Mouse (Mus musculus): ENCODE data around the gene Ppid.
A peak's percentile ranks its signal among the peaks of the same experiment; 100 is the strongest.

Gene Ppid

DNA sequence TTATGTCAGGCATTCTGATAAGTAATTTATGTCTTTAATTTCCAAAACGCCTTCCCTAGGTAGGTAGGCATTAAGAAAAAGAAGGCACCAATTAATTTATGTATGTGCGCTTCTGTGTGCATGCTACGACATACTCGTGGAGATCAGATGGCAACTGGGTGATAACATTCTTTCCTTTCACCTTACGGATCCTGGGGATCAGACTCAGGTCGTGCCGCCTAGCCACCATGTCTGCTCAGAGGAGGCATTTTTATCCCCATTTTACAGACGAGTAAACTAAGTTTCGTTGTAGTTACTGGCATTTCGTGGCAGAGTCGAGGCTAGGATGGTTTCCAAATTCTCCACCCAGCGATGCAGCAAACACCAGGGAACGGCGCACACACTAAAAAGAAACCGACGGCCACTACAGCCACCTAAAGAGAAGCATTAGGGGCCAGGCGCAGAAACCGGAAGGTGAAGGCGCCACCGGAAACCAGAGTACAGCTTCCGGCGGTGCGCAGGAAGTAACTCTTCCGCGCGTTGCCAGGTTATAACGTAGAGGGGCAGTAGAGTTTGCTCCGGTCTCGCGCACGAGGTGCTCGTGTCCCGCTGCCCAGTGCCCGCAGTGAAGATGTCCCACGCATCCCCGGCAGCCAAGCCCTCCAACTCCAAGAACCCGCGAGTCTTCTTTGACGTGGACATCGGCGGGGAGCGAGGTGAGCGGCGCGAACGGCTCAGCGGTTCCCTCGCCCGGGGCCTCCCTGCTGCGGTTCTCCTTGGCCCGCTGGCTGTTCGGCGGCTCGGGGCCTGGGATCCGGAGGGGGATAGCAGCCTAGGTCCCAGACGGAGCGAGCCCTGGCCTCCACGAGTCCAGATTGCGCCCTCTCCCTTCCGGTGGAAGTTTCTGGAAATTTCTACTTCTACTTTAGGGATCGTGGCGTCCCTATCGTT, at the start of gene Ppid:
Gene Ppid (plus strand): TSS at position 480 of the 930 bp plus-strand sequence.
- DNase-seq (ENCODE audit: low spot score): peak; percentile 76

DNA sequence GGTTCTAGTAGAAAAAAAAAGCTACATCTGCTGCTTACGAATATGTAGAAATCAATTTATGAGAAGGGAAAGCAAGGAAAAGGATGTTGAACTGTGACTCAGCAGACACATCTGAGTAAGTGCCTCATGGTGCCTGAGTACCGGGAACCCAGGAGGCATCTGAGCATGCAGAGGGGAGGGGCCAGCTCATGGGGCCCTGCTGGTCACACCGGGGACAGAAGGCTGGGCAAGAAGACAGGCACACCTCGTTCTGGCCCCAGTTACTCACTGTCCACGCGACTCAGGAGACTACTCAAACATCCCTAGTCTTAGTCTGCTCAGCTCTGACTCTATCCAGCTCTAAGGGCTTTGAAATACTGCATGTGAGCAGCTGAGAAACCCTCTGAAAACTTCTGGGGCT, 48.6 kb upstream of the Ppid start:
- no peak for DNase-seq (ENCODE audit: low spot score)

DNA sequence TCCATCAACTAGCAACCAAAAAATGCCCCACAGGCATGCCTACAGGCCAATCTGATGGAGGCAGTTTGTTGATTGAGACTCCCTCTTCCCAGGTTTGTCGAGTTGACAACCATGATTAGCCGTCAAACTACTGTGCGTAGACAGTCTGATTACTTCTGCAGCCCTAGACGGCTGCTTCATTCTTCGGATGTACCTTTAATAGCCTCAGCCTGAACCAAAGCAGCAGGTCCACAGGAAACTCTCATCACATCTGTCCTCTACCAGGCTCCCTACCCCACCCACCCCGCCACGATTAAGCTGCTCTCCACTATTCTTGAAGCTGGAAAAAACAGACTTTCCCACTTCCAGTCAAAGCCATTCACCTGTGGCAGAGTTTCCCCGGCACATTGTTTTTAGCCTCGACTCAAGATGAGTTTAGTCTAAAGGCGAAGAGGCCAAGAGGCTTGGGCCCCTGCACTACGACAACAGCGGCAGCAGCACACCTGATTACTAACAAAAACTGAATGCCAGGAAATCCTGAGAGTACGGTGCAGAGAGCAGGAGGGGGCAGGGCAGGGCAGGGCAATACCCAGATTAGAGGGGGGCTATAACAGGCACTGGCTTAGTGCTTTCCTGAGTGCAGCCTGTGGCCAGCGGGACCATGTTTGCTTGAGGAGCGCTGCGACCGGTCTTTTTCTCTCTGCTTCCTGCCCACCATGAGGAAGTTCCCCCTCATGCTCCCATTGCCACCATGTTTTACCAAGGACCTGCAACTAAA, 42.3 kb upstream of the Ppid start:
- no peak for DNase-seq (ENCODE audit: low spot score)

DNA sequence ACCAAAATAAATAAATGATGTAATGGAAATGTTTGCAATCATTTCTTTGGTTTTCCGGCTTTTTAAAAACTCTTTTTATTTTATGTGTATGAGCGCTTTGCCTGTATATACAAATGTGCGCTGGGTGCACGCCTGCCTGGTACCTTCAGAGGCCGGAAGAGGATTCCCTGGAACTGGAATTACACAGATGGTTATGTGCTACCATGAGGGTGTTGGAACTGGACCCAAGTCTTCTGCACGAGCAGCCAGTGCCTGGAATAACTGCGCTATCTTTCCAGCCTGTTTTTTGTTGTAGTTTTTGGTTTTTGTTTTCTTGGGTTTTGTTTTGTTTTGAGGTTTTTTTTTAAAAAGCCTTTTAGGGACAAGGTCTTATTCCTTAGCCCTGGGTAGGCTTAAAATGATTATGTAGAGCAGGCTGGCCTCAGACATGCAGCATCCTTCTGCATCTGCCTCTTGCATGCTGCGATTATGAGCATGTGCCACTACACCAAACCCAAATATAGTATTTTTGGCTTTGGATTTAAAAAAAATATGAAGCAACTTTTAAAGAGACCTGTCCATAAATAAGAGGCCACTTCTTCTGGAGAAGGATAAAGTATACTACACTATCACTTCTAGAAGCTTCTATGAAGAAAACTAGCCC, 41.3 kb upstream of the Ppid start:
- DNase-seq (ENCODE audit: low spot score): no peak

DNA sequence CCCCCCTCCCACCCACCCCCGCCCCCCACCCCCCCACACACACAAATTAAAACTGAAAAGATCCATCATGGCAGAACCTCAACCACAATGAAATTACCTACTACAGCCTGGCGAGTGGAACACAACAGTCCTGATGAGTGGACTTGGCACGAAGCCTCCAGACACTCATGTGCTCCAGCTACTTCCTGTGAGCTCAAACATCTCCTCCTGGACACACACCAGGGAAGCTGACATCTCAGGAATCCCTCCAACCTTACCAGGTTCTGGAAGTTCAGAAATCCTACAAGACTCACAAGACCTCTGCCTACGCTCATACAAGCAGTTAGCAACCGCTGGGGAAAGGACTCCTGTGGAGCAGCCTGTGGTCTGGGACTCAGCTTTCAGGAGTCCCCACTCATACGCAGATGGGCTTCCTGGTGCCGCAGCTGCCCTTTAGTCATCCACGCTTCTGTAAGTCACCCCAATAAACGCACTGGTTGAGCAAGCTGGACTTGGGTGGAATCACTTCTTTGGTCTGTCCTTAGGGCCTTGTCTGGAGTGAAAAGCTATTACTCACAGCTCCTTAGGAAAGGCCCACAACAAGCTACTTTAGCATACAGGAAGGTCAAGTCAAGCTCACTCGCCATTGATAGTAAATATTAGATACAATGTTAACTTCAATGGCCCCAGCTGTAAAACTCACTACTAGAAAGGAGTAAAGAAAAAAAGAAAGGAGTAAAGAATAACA, 39.2 kb upstream of the Ppid start:
- no peak for DNase-seq (ENCODE audit: low spot score)

DNA sequence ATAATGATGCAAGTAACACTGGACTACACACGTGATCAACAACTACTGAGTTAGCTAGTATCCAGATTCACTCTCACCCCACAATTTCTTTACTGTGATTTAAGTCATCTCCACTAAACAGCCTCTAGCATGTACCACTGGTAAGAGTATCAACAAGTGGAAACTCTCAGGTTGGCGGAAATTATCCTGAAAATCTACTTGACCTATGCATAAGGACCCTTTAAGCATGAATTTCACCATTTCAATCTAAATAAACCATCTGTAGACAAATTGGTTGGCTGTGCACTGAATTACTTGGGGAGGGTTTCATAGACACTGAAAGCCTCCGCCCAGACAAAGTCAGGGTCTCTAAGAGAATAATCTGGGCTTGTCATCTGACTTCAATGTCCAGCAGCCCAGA, 37.4 kb upstream of the Ppid start:
- no peak for DNase-seq (ENCODE audit: low spot score)

DNA sequence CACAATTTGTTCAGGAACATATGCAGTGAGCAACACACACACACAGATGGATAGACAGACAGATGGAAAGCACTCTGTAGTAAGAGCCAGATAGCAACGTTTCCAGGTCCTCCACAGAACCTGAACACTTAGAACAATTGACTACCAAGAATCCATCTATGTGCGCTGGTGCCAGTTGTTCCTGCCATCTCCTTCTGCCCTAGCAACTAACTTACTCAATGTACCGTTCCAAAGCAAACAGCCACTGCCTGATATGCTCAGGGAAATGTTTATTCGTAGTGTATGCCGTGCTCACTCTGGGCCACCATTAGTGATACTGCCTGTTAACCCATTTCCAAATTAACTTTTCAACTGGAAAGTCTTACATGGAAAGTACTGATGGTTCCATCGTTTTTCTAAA, 36.1 kb upstream of the Ppid start:
- DNase-seq (ENCODE audit: low spot score): no peak

DNA sequence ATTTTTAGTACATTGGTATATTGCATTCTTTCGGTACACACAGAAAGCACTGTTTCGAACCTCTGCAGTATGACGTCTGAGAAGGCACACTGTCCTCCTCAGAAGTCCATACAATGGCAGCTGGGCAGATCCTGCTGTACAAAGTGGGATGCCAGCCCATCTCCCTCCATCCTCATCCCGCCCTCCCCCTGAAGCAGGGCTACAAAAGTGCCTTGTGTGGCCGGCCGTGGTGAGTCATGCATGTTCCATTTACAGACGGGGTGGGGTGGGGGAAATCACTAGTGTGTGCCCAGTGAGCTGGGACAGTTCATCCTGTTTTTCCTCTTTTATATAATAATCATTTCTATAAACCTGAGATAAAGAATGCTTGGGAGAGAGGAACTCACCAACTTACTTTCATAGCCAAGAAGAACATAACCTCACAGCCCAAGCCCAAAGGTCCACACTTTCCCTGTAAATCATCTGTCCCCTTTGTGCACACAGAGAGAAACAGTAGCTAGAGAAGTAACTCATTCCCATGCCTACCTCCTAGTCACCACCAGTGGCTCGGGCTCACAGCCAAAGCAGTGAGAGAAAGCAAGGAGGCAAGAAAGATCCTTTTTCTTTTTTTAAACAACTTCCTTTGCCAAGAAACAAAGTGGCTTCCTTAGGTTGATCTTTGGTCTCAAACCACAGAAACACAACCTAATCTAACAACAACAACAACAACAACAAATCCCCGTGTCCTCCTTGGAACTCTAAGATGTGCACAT, 31.9 kb upstream of the Ppid start:
- DNase-seq (ENCODE audit: low spot score): peak; percentile 14

DNA sequence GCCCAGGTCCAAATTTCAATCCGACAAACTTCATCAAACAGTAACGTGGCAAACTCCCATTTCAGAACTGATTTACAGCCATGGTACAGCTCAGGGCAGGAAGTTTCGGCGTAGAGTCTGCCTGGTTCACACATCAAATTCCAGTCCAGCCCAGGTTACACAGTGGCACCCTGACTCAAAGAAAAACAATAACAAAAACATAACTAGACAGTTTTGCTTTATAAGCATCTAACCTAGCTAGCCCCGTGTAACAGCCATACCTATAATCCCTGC, 31.4 kb upstream of the Ppid start:
- DNase-seq (ENCODE audit: low spot score): no peak

DNA sequence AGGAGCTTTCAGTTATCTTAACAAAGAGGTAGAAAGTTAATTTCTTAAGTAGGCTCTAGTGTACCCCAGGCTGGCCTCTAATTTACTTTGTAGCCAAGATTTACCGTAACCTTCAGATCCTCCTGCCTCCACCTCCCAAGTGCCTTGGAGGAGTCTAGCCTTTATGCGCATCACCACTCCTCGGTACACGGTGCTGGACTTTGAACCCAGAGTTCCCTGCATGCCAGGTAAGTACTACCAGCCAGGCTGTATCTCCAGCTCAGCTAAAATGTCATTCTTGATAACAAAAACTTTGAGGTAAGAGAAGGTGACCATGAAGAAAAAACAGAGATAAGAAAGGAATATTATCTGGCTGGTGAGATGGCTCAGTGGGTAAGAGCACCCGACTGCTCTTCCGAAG, 30.6 kb upstream of the Ppid start:
- DNase-seq (ENCODE audit: low spot score): no peak

DNA sequence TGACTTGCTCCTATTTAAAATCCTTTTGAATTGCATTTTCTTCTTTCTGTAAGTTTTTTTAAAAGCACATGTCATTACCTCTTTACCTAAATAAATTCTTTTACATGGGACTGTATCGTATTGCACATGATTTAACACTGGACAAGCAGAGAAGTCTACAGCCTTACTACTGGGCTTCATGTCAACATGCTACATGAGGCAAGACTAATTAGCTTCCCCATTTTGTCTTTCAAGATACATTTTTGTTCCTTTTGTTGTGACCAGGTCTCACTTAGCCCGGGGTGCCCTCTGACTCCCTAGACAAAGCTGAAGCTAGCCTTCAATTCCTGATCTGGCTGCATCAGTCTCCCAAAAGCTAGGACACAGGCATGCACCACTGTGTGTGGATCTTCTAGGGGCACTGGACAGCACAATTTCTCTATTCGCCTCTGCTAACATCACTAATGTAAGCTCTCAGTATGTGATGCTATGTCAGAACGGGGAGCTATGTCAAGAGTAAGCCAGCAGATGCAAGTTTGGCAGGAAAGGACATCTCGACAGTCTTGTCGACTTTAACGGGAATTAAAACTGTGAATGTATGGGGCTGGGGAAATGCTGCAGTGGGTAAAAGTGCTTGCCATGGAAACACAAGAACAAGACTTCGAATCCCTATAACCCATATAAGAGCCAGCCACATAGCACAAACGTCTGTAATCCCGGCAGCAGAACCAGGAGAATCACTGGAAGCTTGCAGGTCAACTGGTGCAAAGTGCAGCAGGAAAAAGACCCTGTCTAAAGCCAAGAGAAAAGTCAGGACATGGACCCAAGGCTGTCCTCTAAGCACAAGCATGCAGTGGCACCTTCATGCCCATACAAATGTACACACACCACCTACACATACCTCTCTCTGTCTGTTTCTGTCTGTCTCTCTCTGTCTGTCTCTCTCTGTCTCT, 29.1 kb upstream of the Ppid start:
- DNase-seq (ENCODE audit: low spot score): no peak

DNA sequence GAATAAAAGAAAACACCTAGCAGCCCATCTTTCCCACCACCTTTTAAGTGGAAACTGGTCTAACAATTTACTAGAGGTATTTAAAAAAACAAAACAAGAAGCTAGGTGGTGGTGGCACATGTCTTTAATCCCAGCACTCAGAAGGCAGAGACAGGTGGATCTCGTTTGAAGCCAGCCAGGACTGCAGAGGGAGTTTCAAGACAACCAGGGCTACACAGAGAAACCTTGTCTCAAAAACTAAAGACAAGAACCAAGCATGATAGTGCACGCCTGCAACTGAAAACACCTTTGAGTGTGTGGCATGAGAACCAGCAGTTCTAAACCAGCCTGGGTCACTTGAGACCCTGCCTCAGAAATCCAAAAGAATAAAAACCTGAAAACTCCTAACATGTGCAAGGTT, 27.6 kb upstream of the Ppid start:
- DNase-seq (ENCODE audit: low spot score): no peak

DNA sequence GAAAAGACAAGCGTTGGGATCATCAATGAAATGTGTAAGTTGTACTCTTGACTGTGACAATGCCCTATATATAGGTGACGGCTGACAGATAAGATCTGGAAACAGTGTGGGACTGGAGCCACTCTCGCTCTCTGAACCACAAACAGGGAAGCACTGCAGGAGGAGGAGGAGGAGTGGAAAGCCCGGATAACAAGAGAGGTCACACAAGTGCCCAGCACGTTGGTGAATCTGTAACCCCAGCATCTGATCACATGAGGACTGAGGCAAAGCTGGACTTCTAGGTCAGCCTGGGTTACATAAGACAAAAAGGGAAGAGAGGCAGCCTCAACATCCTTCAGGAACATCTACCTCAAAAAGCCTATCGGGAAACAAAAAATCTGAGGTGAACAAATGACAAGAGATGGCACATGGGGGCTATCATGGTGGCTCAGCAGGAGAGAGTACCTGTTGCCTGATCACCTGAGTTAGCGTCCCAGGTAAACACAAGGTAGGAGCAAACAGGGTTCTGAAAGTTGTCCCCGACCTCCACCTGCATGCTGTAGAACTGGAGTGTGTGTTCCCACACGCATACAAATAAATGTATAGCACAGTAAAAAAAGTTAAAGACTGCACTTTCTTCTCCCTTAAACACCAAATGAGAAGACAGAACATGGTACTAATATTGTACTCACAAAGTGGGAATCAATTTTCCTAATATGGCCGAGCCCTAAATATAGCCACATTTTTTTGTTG, 26.1 kb upstream of the Ppid start:
- no peak for DNase-seq (ENCODE audit: low spot score)

DNA sequence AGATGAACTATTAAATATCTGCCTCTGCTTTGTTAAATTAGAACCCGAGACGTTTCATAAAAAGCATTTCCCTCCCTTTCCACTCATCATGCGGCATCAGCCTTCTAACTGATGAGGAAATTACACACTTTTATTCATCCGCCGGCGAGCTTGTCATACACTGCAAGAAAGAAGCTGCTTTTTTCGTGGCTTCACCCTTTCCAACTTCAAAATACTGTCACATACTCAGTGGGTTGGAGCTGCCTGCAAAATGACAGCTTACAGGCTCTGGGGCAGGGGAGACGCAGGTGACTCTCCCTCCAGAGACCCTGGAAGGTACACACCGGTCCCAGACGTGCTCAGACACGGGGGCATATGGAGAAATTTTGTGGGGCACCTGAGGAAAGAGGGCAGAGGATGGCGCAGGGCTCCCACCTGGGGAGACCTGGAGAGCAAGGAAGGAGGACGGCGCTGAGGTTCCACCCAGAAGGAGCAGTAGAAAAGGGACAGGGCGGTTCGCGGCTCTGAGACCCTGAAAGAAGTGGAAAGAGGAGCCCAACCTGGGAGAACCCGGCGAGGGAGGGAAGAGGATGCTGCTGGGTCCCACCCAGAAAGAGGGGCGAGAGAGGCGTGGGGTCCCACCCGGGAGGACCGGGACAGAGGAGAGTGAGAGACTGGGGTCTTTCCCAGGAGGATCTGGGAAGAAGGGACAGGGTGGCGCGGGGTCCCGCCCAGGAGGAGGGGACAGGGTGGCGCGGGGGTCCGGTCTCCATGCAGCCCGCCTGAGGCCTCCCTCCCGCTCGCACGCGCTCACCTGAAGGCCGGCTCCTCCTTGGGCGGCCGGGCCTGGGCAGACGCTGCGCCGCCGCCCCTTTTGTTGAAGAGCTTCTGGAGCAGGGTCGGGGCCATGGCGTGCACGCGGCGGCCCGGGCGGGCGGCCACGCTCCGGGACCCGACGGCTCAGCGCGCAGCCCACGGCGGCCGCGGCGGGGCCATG, 24.1 kb upstream of the Ppid start:
- no peak for DNase-seq (ENCODE audit: low spot score)

DNA sequence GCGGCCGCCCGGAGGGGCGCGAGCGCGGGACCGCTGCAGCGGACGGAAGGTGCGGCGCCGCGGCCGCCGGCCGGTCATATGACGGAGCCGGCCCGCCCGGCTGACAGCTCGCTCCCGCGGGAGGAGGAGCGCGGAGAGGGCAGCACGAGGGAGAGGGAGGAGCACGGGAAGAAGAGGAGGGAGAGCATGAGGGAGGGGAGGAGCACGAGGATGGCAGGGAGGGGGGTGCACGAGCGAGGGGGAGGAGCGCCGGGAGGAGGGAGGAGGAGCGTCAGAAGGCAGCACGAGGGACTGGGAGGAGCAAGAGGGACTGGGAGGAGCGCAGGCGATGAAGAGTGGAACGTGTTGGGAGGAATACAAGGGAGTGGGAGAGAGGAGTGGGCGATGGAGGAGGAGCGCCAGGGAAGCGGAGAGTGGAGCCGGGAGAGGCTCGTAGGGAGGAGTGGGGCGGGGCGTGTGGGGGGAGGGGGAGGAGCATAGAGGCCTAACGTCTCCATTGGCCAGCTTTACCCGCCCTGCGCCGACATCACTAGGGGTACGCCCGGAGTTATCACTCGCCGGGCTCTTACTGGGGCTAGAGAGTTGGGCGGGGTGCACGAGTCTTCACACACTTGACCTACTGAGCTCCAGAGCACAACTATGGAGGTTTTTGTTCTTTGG, 23.3 kb upstream of the Ppid start, which contains the start of gene Fnip2:
Gene Fnip2 (minus strand): TSS at position 94 of the 660 bp plus-strand sequence.
- DNase-seq (ENCODE audit: low spot score): peak; percentile 87

DNA sequence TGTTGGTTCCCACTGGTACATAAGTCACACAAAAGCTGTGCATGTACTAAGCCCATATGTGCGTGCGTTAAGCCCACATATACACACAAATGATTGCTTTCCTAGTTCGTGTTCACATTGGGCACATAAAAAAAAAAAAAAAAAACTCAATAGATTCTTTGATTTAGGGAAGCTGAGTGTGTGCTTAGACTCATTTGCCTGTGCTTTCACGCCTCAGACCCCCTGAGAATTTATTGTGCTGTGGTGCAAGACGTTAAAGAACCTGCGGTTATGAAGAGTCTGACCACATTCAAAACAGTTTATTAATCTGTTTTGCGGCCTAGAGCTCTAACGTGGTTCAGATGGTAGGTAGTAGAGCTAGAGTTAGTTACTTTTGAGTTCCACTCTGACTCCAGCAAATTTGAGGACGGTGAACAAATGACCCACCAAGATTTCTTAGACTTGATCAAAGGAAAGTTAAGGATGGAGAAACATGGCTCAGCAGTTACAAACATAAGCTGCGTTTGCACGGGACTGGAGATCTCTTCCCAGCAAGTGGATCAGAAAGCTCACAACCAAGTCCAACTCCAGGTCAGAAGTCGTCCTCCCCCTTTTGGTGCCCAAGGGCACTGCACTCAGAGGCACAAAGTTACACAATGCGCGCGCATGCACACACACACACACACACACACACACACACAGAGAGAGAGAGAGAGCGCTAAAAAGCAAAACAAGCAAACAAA, 22.4 kb upstream of the Ppid start:
- no peak for DNase-seq (ENCODE audit: low spot score)

DNA sequence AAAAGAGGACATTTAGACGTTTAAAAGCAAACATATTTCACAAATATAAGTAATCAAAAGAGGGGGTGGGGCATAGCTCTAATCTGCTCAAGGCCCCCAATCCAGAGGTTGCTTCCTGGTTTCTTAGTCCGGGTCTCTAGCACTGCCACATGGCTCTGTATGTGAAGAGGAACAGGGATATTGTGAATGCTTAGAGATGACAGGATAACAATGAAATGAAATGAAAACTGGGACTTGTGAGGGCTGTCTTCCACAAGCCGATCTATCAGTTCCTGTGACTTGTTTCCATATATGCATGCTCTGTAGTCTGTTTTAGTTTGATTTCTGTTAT, 21.8 kb upstream of the Ppid start:
- no peak for DNase-seq (ENCODE audit: low spot score)

All from ovary, postnatal 36 days (tissue).